Mouse (Mus musculus) CH12.LX (cell line): ENCODE data around the gene Cped1. TPM values are rescaled to one million over a fixed set of nuclear protein-coding genes. Genes with fewer than 3 reads are reported as not detected.

Experiments
- DNase-seq: peaks from one replicate; pipeline ENCODE4 v3.0.0-alpha.2; 2013; ENCODE audit errors: extremely low read depth
- H3K27ac ChIP-seq: 2 replicates; pipeline ENCODE4 v1.5.1; 2012; ENCODE audit warnings: low read depth, mild to moderate bottlenecking, control low read depth, moderate library complexity; ENCODE audit not compliant: insufficient read depth
- H3K27me3 ChIP-seq: replicated peaks from 2 replicates; pipeline ENCODE3; 2012; ENCODE audit warnings: inconsistent platforms
- H3K36me3 ChIP-seq, 2 experiments: replicated peaks in 1 of 2; 2 replicates each; pipeline versions ENCODE3 to v1.6.1; 2012; ENCODE audit warnings: inconsistent platforms in 1 of 2, low read length in 1 of 2, mild to moderate bottlenecking in 1 of 2, mixed read lengths in 1 of 2, moderate library complexity in 1 of 2; ENCODE audit not compliant: control insufficient read depth in 1 of 2, insufficient read depth in 1 of 2
- H3K4me1 ChIP-seq, 2 experiments: 2 replicates each; pipeline ENCODE4 v1.6.1; 2012; ENCODE audit warnings: inconsistent platforms in 1 of 2, moderate library complexity in 1 of 2; ENCODE audit not compliant: insufficient read depth in 2 of 2, control insufficient read depth in 1 of 2
- H3K4me2 ChIP-seq: 2 replicates; pipeline ENCODE4 v1.6.1; 2012; ENCODE audit warnings: low read depth, mild to moderate bottlenecking, control low read depth; ENCODE audit not compliant: poor library complexity, insufficient read depth, severe bottlenecking
- H3K4me3 ChIP-seq, 3 experiments: fragments of 150-350 bp in 1 of 3; sonication (generic) in 1 of 3; replicated peaks in 1 of 3; 2 replicates each; pipeline versions ENCODE3 to v1.5.1; 2011 to 2012; ENCODE audit warnings: low read depth in 2 of 3, low read length in 2 of 3, mild to moderate bottlenecking in 2 of 3, moderate library complexity in 2 of 3, control low read depth in 1 of 3, improper control_type of control experiment in 1 of 3, inconsistent platforms in 1 of 3, mixed read lengths in 1 of 3; ENCODE audit not compliant: poor library complexity in 1 of 3
- H3K79me2 ChIP-seq: replicated peaks from 2 replicates; pipeline ENCODE4 v1.6.1; 2012; ENCODE audit warnings: mild to moderate bottlenecking, moderate library complexity; ENCODE audit not compliant: control insufficient read depth, poor library complexity, insufficient read depth, severe bottlenecking; ENCODE audit errors: extremely low read depth
- H3K9ac ChIP-seq: 2 replicates; pipeline ENCODE4 v1.6.1; 2012; ENCODE audit warnings: low read depth, mild to moderate bottlenecking, control low read depth, moderate library complexity; ENCODE audit not compliant: insufficient read depth
- H3K9me3 ChIP-seq: replicated peaks from 2 replicates; pipeline ENCODE3; 2012; ENCODE audit warnings: low read length, inconsistent platforms, mixed read lengths
- CHD2 ChIP-seq: IDR thresholded peaks from 2 replicates; pipeline ENCODE4 v1.6.1; 2011; ENCODE audit warnings: low read length, improper control_type of control experiment
- ETS1 ChIP-seq: conservative IDR thresholded peaks from 2 replicates; pipeline ENCODE4 v1.6.1; 2012; ENCODE audit warnings: low read depth, mild to moderate bottlenecking, inconsistent platforms, low read length, improper control_type of control experiment, moderate library complexity
- GABPA ChIP-seq: IDR thresholded peaks from 2 replicates; pipeline ENCODE4 v1.6.1; 2012; ENCODE audit warnings: low read depth, low read length, improper control_type of control experiment, inconsistent platforms; ENCODE audit not compliant: insufficient replicate concordance
- HCFC1 ChIP-seq: IDR thresholded peaks from 2 replicates; pipeline ENCODE4 v1.6.1; 2012; ENCODE audit warnings: low read depth, mild to moderate bottlenecking, inconsistent platforms, low read length, improper control_type of control experiment
- JUN ChIP-seq: IDR thresholded peaks from 2 replicates; pipeline ENCODE4 v1.6.1; 2011; ENCODE audit warnings: low read depth, mild to moderate bottlenecking, low read length, improper control_type of control experiment, moderate library complexity; ENCODE audit not compliant: insufficient read depth
- JUND ChIP-seq: conservative IDR thresholded peaks from 2 replicates; pipeline ENCODE4 v1.6.1; 2011; ENCODE audit warnings: low read depth, low read length, improper control_type of control experiment
- NELFE ChIP-seq: IDR thresholded peaks from 2 replicates; pipeline ENCODE4 v1.6.1; 2011; ENCODE audit warnings: low read depth, low read length, improper control_type of control experiment
- NRF1 ChIP-seq: IDR thresholded peaks from 2 replicates; pipeline ENCODE4 v1.6.1; 2014; ENCODE audit warnings: low read depth, mild to moderate bottlenecking, inconsistent platforms, low read length, improper control_type of control experiment, moderate library complexity
- PAX5 ChIP-seq: IDR thresholded peaks from 2 replicates; pipeline ENCODE4 v1.6.1; 2012; ENCODE audit warnings: low read length, inconsistent platforms, mixed read lengths
- RCOR1 ChIP-seq: conservative IDR thresholded peaks from 2 replicates; pipeline ENCODE4 v1.6.1; 2012; ENCODE audit warnings: low read depth, mild to moderate bottlenecking, inconsistent platforms, low read length, improper control_type of control experiment
- SMC3 ChIP-seq: IDR thresholded peaks from 2 replicates; pipeline ENCODE4 v1.6.1; 2011; ENCODE audit warnings: low read depth, low read length, improper control_type of control experiment
- USF1 ChIP-seq: IDR thresholded peaks from 2 replicates; pipeline ENCODE4 v1.6.1; 2014; ENCODE audit warnings: low read depth, mild to moderate bottlenecking, inconsistent platforms, low read length, improper control_type of control experiment
- ZMIZ1 ChIP-seq: IDR thresholded peaks from 2 replicates; pipeline ENCODE4 v1.6.1; 2012; ENCODE audit warnings: low read depth, mild to moderate bottlenecking, inconsistent platforms, low read length, improper control_type of control experiment
- ZNF384 ChIP-seq: IDR thresholded peaks from 2 replicates; pipeline ENCODE4 v1.6.1; 2012; ENCODE audit warnings: low read depth, low read length, improper control_type of control experiment, inconsistent platforms
- dilution Hi-C: fragments of 300-500 bp; cut with MboI; formaldehyde crosslinking; loops from 2 replicates; pipeline ENCODE4 v1.14.3; 2020; ENCODE audit warnings: low sequenced_read_pairs; ENCODE audit not compliant: extremely low pct_unique_long_range_greater_than_20kb, extremely low pct_ligation_motif_present
- in situ Hi-C: fragments of 300-500 bp; cut with MboI; formaldehyde crosslinking; loops from 3 replicates; pipeline ENCODE4 v1.14.3; 2019; ENCODE audit warnings: low sequenced_read_pairs, low pct_ligation_motif_present, low pct_unique_long_range_greater_than_20kb, mixed read lengths
- polyA plus RNA-seq: library from polyadenylated mRNA; unstranded; fragments of >175 nt; gene quantifications from 2 replicates; pipeline ENCODE4 v1.2.1, GENCODE M21; 2012; ENCODE audit warnings: low read depth; ENCODE audit not compliant: insufficient read length
- total RNA-seq, 2 experiments: library from RNA; depleted of rRNA; stranded (reverse); fragments of 300-350 nt in 1 of 2; fragments of >200 nt in 1 of 2; gene quantifications; 2 replicates each; pipeline ENCODE4 v1.2.3; 2012 to 2014

Gene Cped1
- total and polyA plus RNA-seq, 3 experiments: 0.51 to 6.8 (median 1.1) TPM

GRCm38 (mm10) chr6:21955468-21955867 lies 30.2 kb upstream of the Cped1 start:
- Histone ChIP-seq H3K4me1 (peaks cover 3 to 49% of the 10 kb centered on the region in 2 experiments; a peak in 3 of 4 replicates), H3K36me3 (peaks cover 30 to 60% of the 10 kb centered on the region in 2 experiments), H3K4me2 (no peak overlapping the region), H3K27me3 (no peaks in the 10 kb centered on the region), H3K4me3 (no peak overlapping the region), H3K9me3 (no peaks in the 10 kb centered on the region), H3K79me2 (peaks cover 10% of the 10 kb centered on the region), H3K9ac (no peak overlapping the region), H3K27ac (no peak overlapping the region)
- TF ChIP-seq RCOR1: no peak
- 0 out of 2 replicates have a peak, but pooled peaks have one; percentile 4 for TF ChIP-seq ETS1
- dilution Hi-C loops: no loop called here
- peak; percentile 45 for DNase-seq
- in situ Hi-C loops: no loop called here

DNA sequence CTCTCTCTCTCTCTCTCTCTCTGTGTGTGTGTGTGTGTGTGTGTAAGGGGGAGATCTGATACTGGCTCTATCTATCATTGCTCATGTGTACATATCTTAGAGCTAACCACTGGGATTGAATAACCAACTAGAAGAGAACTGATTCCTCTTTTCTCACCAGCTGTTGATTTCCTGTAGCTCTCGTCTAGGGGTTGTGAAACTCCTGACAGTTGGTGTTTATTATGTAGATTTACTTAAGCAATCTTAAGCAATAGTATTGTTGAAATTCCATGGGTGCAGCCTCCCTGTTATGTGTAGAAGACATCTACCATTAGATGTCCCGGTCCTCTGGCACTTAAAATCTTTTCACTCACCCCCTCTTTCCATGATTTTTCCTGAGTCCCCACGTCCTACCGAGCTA lies 26.8 kb upstream of the Cped1 start:
- H3K36me3 ChIP-seq: peaks cover 22 to 54% of the 10 kb centered on the region in 2 experiments
- no peak overlapping the region for H3K27ac ChIP-seq
- peaks cover 3 to 35% of the 10 kb centered on the region in 2 experiments; a peak in 3 of 4 replicates for H3K4me1 ChIP-seq
- H3K9me3 ChIP-seq: no peaks in the 10 kb centered on the region
- no peak overlapping the region for H3K9ac ChIP-seq
- no peak overlapping the region for H3K4me2 ChIP-seq
- dilution Hi-C loops: no loop called here
- DNase-seq: no peak
- TF ChIP-seq ZMIZ1 (no peak), NELFE (no peak), USF1 (no peak), SMC3 (no peak), JUND (no peak), NRF1 (no peak), ETS1 (no peak), HCFC1 (no peak), PAX5 (no peak)
- H3K4me3 ChIP-seq: no peak overlapping the region
- H3K79me2 ChIP-seq: no peaks in the 10 kb centered on the region
- H3K27me3 ChIP-seq: no peaks in the 10 kb centered on the region
- in situ Hi-C loops: no loop called here

GRCm38 (mm10) chr6:21959909-21960308 lies 25.8 kb upstream of the Cped1 start:
- no peak for TF ChIP-seq GABPA
- TF ChIP-seq CHD2: no peak
- no peak for TF ChIP-seq JUND
- TF ChIP-seq USF1: no peak
- TF ChIP-seq ZNF384: no peak
- no peak for TF ChIP-seq JUN
- dilution Hi-C loops (no loop called here), in situ Hi-C loops (no loop called here)
- H3K27ac ChIP-seq: no peak overlapping the region
- H3K9me3 ChIP-seq: no peaks in the 10 kb centered on the region
- H3K79me2 ChIP-seq: no peaks in the 10 kb centered on the region
- peaks cover 2 to 29% of the 10 kb centered on the region in 2 experiments; a peak in 3 of 4 replicates for H3K4me1 ChIP-seq
- no peak for DNase-seq
- H3K36me3 ChIP-seq: peaks cover 20 to 52% of the 10 kb centered on the region in 2 experiments
- H3K27me3 ChIP-seq: no peaks in the 10 kb centered on the region
- H3K4me3 ChIP-seq: no peak overlapping the region
- H3K9ac ChIP-seq: no peak overlapping the region
- H3K4me2 ChIP-seq: no peak overlapping the region
